Mouse (Mus musculus): ENCODE measurements around the gene Cdc34b. TPM values are rescaled to one million over a fixed set of nuclear protein-coding genes. Genes with fewer than 3 reads are reported as not detected.
A peak's percentile ranks its signal among the peaks of the same experiment; 100 is the strongest.

The Cdc34b gene
- total and polyA plus RNA-seq, 2 experiments from 2014 or later, result not detected

DNA sequence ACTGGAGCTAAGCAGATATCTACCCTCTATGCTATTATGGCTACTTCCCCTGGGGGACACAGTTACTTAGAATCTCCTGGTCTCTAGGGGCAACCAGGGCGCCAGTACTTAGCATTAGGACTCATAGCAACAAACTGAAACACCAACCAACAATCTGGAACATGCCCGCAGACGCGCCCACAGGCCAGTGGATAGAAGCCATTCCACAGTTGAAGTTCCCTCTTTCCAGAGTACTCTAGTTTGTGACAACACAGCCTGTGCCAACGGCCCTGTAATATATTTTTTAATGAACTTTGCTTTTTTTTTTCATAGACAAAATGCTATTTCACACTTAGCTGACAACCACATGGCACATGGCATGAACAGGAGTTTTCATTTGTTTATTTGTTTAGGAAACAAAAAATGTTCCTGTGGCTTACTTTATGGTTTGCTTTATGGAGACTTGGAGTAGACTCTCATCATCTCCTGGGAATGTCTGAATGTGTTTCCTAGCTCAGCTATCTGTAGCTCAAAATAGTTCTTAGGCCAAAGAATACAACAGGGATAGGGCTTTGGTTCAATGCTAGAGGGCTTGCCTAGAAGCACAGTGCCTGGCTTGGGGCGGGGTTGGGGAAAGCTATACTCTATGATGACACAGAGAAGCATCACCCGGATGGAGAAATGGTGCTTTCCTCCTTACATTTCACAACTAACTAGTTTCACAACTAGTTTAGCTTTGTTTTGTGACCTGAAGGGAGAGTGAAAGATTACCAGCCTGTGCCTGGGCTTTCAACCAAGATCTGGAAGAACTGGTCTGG, 23.3 kb upstream of the Cdc34b start:
- Histone ChIP-seq H3K4me2 (ENCODE audit: low read depth) (no peak overlapping the region), H3K9me3 (ENCODE audit: low read length) (no peaks in the 10 kb centered on the region), H3K4me3 (ENCODE audit: low read depth, low read length) (no peak overlapping the region), H3K27me3 (ENCODE audit: insufficient read depth, low read length) (no peaks in the 10 kb centered on the region), H3K27ac (ENCODE audit: low read depth, low read length) (no peak overlapping the region), H3K9ac (no peak overlapping the region), H3K4me1 (ENCODE audit: insufficient read depth) (no peaks in the 10 kb centered on the region), H3K36me3 (ENCODE audit: insufficient read depth) (no peaks in the 10 kb centered on the region)
- DNase-seq (no peak), ATAC-seq (no peak)
- TF ChIP-seq CTCF (IDR thresholded peaks at IDR 0.05; ENCODE audit: low read depth), result no peak
- 91% methylated on average over 7 of the region's 7 CpGs for WGBS

DNA sequence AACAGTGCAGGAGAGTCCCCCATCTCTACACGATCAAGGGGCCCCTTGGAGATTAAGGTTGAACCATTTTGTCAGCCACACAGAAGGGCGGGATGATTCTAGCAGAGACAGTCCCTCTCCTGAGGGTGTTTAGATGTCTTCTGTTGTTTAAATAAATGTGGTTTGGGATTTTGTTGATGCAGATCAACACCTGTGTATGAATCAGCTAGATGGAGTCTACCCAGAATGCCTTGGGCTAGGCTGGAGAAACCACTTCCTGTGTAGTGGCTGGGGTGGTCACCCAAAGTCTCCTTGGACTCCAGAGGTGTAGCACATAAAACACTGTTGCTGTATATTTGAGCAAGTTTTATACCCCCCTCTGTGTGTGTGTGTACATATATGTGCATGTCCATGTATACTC, 22.4 kb upstream of the Cdc34b start:
- Histone ChIP-seq H3K27ac (ENCODE audit: low read depth, low read length) (no peak overlapping the region), H3K36me3 (ENCODE audit: insufficient read depth) (no peaks in the 10 kb centered on the region), H3K9me3 (ENCODE audit: low read length) (no peaks in the 10 kb centered on the region), H3K4me3 (ENCODE audit: low read depth, low read length) (no peak overlapping the region), H3K4me1 (ENCODE audit: insufficient read depth) (no peaks in the 10 kb centered on the region), H3K4me2 (ENCODE audit: low read depth) (no peak overlapping the region), H3K27me3 (ENCODE audit: insufficient read depth, low read length) (no peaks in the 10 kb centered on the region), H3K9ac (no peak overlapping the region)
- no peak for TF ChIP-seq CTCF (IDR thresholded peaks at IDR 0.05; ENCODE audit: low read depth)
- no peak for DNase-seq
- WGBS, result 78% methylated on average over 2 of the region's 2 CpGs
- ATAC-seq, result no peak

DNA sequence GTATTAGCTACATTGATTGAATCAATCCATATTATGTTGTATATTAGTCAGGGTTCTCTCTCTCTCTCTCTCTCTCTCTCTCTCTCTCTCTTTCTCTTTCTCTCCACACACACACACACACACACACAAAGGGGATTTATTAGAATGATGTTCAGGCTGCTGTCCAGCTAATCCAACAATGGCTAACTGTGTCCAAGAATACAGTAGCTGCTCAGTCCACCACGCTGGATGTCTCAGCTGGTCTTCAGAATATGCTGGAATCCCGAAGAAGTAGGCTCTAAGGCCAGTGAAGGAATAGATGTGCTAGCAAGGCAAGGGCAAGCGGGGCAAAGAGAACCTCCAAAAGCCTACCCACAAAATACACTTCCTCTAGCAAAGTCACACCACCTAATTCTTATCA, 14.3 kb upstream of the Cdc34b start:
- Histone ChIP-seq H3K27me3 (ENCODE audit: insufficient read depth, low read length) (no peaks in the 10 kb centered on the region), H3K36me3 (ENCODE audit: insufficient read depth) (no peaks in the 10 kb centered on the region), H3K4me1 (ENCODE audit: insufficient read depth) (no peaks in the 10 kb centered on the region), H3K4me2 (ENCODE audit: low read depth) (no peak overlapping the region), H3K9me3 (ENCODE audit: low read length) (no peaks in the 10 kb centered on the region), H3K4me3 (ENCODE audit: low read depth, low read length) (no peak overlapping the region), H3K9ac (no peak overlapping the region), H3K27ac (ENCODE audit: low read depth, low read length) (no peak overlapping the region)
- ATAC-seq (no peak), DNase-seq (no peak)
- no peak for TF ChIP-seq CTCF (IDR thresholded peaks at IDR 0.05; ENCODE audit: low read depth)
- 80% methylated on average over 3 of the region's 3 CpGs for WGBS

DNA sequence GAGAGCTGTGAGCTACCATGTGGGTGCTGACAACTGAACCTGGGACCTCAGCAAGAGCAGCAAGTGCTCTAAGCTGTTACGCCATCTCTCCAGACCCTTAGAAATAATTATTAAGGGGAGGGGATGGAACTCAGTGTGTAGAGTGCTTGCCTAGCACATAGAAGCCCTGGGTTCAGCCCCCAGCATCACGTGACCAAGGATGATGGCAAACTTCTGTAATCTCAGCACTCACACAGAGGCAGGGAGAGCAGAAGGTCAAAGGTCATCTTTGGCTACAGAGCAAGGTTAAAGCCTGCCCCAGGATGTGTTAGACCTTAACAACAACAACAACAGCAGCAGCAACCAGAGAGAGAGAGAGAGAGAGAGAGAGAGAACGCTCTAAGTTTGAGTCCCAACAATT, 13.0 kb upstream of the Cdc34b start:
- Histone ChIP-seq H3K27me3 (ENCODE audit: insufficient read depth, low read length) (no peaks in the 10 kb centered on the region), H3K27ac (ENCODE audit: low read depth, low read length) (no peak overlapping the region), H3K4me2 (ENCODE audit: low read depth) (no peak overlapping the region), H3K4me3 (ENCODE audit: low read depth, low read length) (no peak overlapping the region), H3K36me3 (ENCODE audit: insufficient read depth) (no peaks in the 10 kb centered on the region), H3K9ac (no peak overlapping the region), H3K4me1 (ENCODE audit: insufficient read depth) (no peaks in the 10 kb centered on the region), H3K9me3 (ENCODE audit: low read length) (no peaks in the 10 kb centered on the region)
- DNase-seq, result no peak
- 83% methylated on average over 3 of the region's 3 CpGs for WGBS
- ATAC-seq, result no peak
- no peak for TF ChIP-seq CTCF (IDR thresholded peaks at IDR 0.05; ENCODE audit: low read depth)

DNA sequence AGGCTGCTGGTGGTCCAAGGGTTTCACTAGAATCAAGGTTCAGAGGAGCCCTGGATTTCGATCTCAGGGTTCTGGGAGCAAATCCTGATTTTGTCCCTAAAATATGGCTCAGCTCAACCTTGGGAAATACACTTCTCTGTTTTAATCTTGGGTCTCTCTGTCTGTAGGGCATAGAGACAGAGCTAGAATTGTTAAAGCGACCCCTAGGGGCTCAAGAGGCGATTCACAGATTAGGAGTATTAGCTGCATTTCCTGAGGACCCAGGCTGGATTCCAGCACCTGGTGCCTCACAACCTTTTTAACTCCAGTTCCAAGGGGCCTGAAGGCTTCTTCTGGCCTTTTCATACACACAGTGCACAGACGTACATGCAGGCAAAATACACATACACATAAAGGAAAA, 12.0 kb upstream of the Cdc34b start:
- no peaks in the 10 kb centered on the region for H3K9me3 ChIP-seq (ENCODE audit: low read length)
- H3K4me3 ChIP-seq (ENCODE audit: low read depth, low read length), result no peak overlapping the region
- DNase-seq (no peak), ATAC-seq (no peak)
- no peaks in the 10 kb centered on the region for H3K4me1 ChIP-seq (ENCODE audit: insufficient read depth)
- H3K9ac ChIP-seq, result no peak overlapping the region
- no peak overlapping the region for H3K27ac ChIP-seq (ENCODE audit: low read depth, low read length)
- no peak overlapping the region for H3K4me2 ChIP-seq (ENCODE audit: low read depth)
- TF ChIP-seq CTCF (IDR thresholded peaks at IDR 0.05; ENCODE audit: low read depth), result peak; percentile 26; the same call in 1 of the 2 replicates
- no peaks in the 10 kb centered on the region for H3K27me3 ChIP-seq (ENCODE audit: insufficient read depth, low read length)
- no peaks in the 10 kb centered on the region for H3K36me3 ChIP-seq (ENCODE audit: insufficient read depth)
- WGBS, result 30% methylated on average over 4 of the region's 4 CpGs

DNA sequence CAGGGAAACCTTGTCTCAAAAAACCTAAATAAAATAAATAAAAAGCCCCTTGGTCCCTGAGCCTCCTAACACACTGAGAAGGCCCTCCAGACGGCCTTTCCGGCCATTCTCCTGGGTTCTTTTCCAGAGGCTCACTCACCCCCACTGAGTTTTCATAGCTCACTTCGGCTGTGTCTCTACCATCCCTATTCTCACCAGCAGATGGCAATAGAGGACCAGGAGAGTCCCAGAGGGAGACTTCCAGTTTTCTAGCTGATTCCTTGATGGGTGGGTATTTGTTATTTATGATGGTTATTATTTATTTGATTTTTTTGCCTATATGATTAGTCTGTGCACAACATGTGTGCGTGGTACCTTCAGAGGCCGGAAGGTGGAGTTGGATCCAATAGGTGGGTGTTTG, 11.3 kb upstream of the Cdc34b start:
- no peak overlapping the region for H3K27ac ChIP-seq (ENCODE audit: low read depth, low read length)
- no peaks in the 10 kb centered on the region for H3K27me3 ChIP-seq (ENCODE audit: insufficient read depth, low read length)
- H3K9me3 ChIP-seq (ENCODE audit: low read length), result no peaks in the 10 kb centered on the region
- peak; percentile 88 for TF ChIP-seq CTCF (IDR thresholded peaks at IDR 0.05; ENCODE audit: low read depth)
- ATAC-seq, result no peak
- peak; percentile 85 for DNase-seq
- no peaks in the 10 kb centered on the region for H3K36me3 ChIP-seq (ENCODE audit: insufficient read depth)
- no peaks in the 10 kb centered on the region for H3K4me1 ChIP-seq (ENCODE audit: insufficient read depth)
- H3K9ac ChIP-seq, result no peak overlapping the region
- H3K4me2 ChIP-seq (ENCODE audit: low read depth), result no peak overlapping the region
- 31% methylated on average over 5 of the region's 5 CpGs for WGBS
- H3K4me3 ChIP-seq (ENCODE audit: low read depth, low read length), result no peak overlapping the region

DNA sequence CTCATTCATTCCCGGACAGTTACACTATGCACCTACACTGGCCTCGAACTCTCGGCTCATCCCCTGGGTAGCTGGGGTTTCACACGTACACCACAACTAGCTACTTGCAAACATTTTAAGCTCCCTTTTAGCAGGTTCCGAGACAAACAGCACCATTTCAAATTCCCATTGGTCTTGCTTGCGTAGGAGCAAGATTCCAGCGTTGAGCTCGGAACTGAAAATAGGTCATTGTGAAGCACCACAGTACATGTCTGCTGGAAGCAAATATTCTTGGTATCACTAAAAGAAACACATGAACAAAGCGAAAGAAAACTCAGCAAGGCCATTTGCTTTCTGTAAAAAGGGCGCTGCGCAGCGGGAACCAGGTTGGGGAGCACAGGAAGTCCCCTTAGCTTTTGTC, 10.4 kb upstream of the Cdc34b start:
- Histone ChIP-seq H3K4me1 (ENCODE audit: insufficient read depth) (no peaks in the 10 kb centered on the region), H3K9ac (no peak overlapping the region), H3K9me3 (ENCODE audit: low read length) (no peaks in the 10 kb centered on the region), H3K27ac (ENCODE audit: low read depth, low read length) (no peak overlapping the region), H3K4me3 (ENCODE audit: low read depth, low read length) (no peak overlapping the region), H3K27me3 (ENCODE audit: insufficient read depth, low read length) (no peaks in the 10 kb centered on the region), H3K36me3 (ENCODE audit: insufficient read depth) (no peaks in the 10 kb centered on the region), H3K4me2 (ENCODE audit: low read depth) (no peak overlapping the region)
- 90% methylated on average over 12 of the region's 12 CpGs for whole genome bisulfite sequencing
- no peak for ATAC-seq
- no peak for TF ChIP-seq CTCF (IDR thresholded peaks at IDR 0.05; ENCODE audit: low read depth)
- no peak for DNase-seq
